Mouse (Mus musculus): ENCODE data around the gene Lrguk. TPM values are rescaled to one million over a fixed set of nuclear protein-coding genes. Genes with fewer than 3 reads are reported as not detected.

Gene Lrguk
- polyA plus RNA-seq, 1 experiment, result 2.1 TPM

- 71% methylated on average over 3 of the region's 3 CpGs for WGBS
These were observed 59.7 kb downstream of the Lrguk start for GRCm38 (mm10) chr6:34088986-34089385.

GRCm38 (mm10) chr6:34091537-34091936 is 62.3 kb downstream of the Lrguk start:
- 62% methylated on average over 3 of the region's 3 CpGs for WGBS
- no peak for DNase-seq
- Histone ChIP-seq H3K4me1 (ENCODE audit: control insufficient read depth, insufficient read depth, low read length) (no peaks in the 10 kb centered on the region), H3K4me3 (replicated peaks; ENCODE audit: extremely low read depth, low read depth, low read length) (no peak overlapping the region)
- TF ChIP-seq POLR2A (IDR thresholded peaks at IDR 0.05; ENCODE audit: borderline replicate concordance, extremely low read depth, low read depth, low read length), result no peak
- TF ChIP-seq CTCF (IDR thresholded peaks at IDR 0.05; ENCODE audit: insufficient read depth, low read length), result no peak

More at GRCm38 (mm10) chr6:34088986-34089385, 59.7 kb downstream of the Lrguk start:
- no peaks in the 10 kb centered on the region for H3K4me1 ChIP-seq (ENCODE audit: control insufficient read depth, insufficient read depth, low read length)
- no peak overlapping the region for H3K4me3 ChIP-seq (replicated peaks; ENCODE audit: extremely low read depth, low read depth, low read length)
- DNase-seq, result no peak
- TF ChIP-seq CTCF (IDR thresholded peaks at IDR 0.05; ENCODE audit: insufficient read depth, low read length) (no peak), POLR2A (IDR thresholded peaks at IDR 0.05; ENCODE audit: borderline replicate concordance, extremely low read depth, low read depth, low read length) (no peak)

- TF ChIP-seq CTCF (IDR thresholded peaks at IDR 0.05; ENCODE audit: insufficient read depth, low read length), result no peak
- no peak for TF ChIP-seq POLR2A (IDR thresholded peaks at IDR 0.05; ENCODE audit: borderline replicate concordance, extremely low read depth, low read depth, low read length)
- WGBS, result 61% methylated on average over 6 of the region's 6 CpGs
- H3K4me3 ChIP-seq (replicated peaks; ENCODE audit: extremely low read depth, low read depth, low read length), result no peak overlapping the region
- no peaks in the 10 kb centered on the region for H3K4me1 ChIP-seq (ENCODE audit: control insufficient read depth, insufficient read depth, low read length)
- DNase-seq, result no peak
These were observed 67.0 kb downstream of the Lrguk start for GRCm38 (mm10) chr6:34096274-34096673.

GRCm38 (mm10) chr6:34096905-34097304 is 67.7 kb downstream of the Lrguk start:
- TF ChIP-seq POLR2A (IDR thresholded peaks at IDR 0.05; ENCODE audit: borderline replicate concordance, extremely low read depth, low read depth, low read length) (no peak), CTCF (IDR thresholded peaks at IDR 0.05; ENCODE audit: insufficient read depth, low read length) (no peak)
- WGBS, result 90% methylated on average over 4 of the region's 4 CpGs
- H3K4me3 ChIP-seq (replicated peaks; ENCODE audit: extremely low read depth, low read depth, low read length), result no peak overlapping the region
- no peak for DNase-seq
- H3K4me1 ChIP-seq (ENCODE audit: control insufficient read depth, insufficient read depth, low read length), result no peaks in the 10 kb centered on the region

GRCm38 (mm10) chr6:34099725-34100124 is 70.5 kb downstream of the Lrguk start:
- TF ChIP-seq CTCF (IDR thresholded peaks at IDR 0.05; ENCODE audit: insufficient read depth, low read length) (no peak), POLR2A (IDR thresholded peaks at IDR 0.05; ENCODE audit: borderline replicate concordance, extremely low read depth, low read depth, low read length) (no peak)
- WGBS, result 83% methylated on average over 6 of the region's 6 CpGs

GRCm38 (mm10) chr6:34101531-34102396 is 72.5 kb downstream of the Lrguk start:
- DNase-seq, result no peak
- TF ChIP-seq POLR2A (IDR thresholded peaks at IDR 0.05; ENCODE audit: borderline replicate concordance, extremely low read depth, low read depth, low read length) (no peak), CTCF (IDR thresholded peaks at IDR 0.05; ENCODE audit: insufficient read depth, low read length) (no peak)
- 83% methylated on average over 15 of the region's 15 CpGs for WGBS
- H3K4me1 ChIP-seq (ENCODE audit: control insufficient read depth, insufficient read depth, low read length), result no peaks in the 10 kb centered on the region
- H3K4me3 ChIP-seq (replicated peaks; ENCODE audit: extremely low read depth, low read depth, low read length), result no peak overlapping the region

More at GRCm38 (mm10) chr6:34099725-34100124, 70.5 kb downstream of the Lrguk start:
- Histone ChIP-seq H3K4me3 (replicated peaks; ENCODE audit: extremely low read depth, low read depth, low read length) (no peak overlapping the region), H3K4me1 (ENCODE audit: control insufficient read depth, insufficient read depth, low read length) (no peaks in the 10 kb centered on the region)
- no peak for DNase-seq

GRCm38 (mm10) chr6:34103251-34103920 is 74.1 kb downstream of the Lrguk start:
- DNase-seq, result no peak
- H3K4me1 ChIP-seq (ENCODE audit: control insufficient read depth, insufficient read depth, low read length), result no peaks in the 10 kb centered on the region
- TF ChIP-seq CTCF (IDR thresholded peaks at IDR 0.05; ENCODE audit: insufficient read depth, low read length), result no peak
- WGBS, result 84% methylated on average over 17 of the region's 17 CpGs
- no peak overlapping the region for H3K4me3 ChIP-seq (replicated peaks; ENCODE audit: extremely low read depth, low read depth, low read length)

- TF ChIP-seq POLR2A (IDR thresholded peaks at IDR 0.05; ENCODE audit: borderline replicate concordance, extremely low read depth, low read depth, low read length), result no peak
- no peak for TF ChIP-seq CTCF (IDR thresholded peaks at IDR 0.05; ENCODE audit: insufficient read depth, low read length)
- no peak for DNase-seq
- Histone ChIP-seq H3K4me1 (ENCODE audit: control insufficient read depth, insufficient read depth, low read length) (no peaks in the 10 kb centered on the region), H3K4me3 (replicated peaks; ENCODE audit: extremely low read depth, low read depth, low read length) (no peak overlapping the region)
- 85% methylated on average over 10 of the region's 10 CpGs for WGBS
These were observed 81.3 kb downstream of the Lrguk start for GRCm38 (mm10) chr6:34110571-34110970.

- TF ChIP-seq POLR2A (IDR thresholded peaks at IDR 0.05; ENCODE audit: borderline replicate concordance, extremely low read depth, low read depth, low read length) (no peak), CTCF (IDR thresholded peaks at IDR 0.05; ENCODE audit: insufficient read depth, low read length) (no peak)
- H3K4me1 ChIP-seq (ENCODE audit: control insufficient read depth, insufficient read depth, low read length), result no peaks in the 10 kb centered on the region
- DNase-seq, result no peak
- no peak overlapping the region for H3K4me3 ChIP-seq (replicated peaks; ENCODE audit: extremely low read depth, low read depth, low read length)
- 78% methylated on average over 6 of the region's 6 CpGs for WGBS
These were observed 82.2 kb downstream of the Lrguk start for GRCm38 (mm10) chr6:34111406-34111805.
